Mouse (Mus musculus) forebrain, embryonic 13.5 days (tissue): Measurements from ENCODE around the gene Ino80b. TPM values are rescaled to one million over a fixed set of nuclear protein-coding genes. Genes with fewer than 3 reads are reported as not detected.

ENCODE experiments used
- ATAC-seq: fragments of 200-750 bp; cut with Nextera tagmentation; 2 replicates; pipeline ENCODE4 v1.8.0; 2017
- H3K27ac ChIP-seq: fragments of 300-500 bp; sonication (generic); 2 replicates; pipeline ENCODE4 v1.5.1; 2015; ENCODE audit warnings: inconsistent platforms, mild to moderate bottlenecking, moderate library complexity
- H3K27me3 ChIP-seq: fragments of 300-500 bp; sonication (generic); 2 replicates; pipeline ENCODE4 v1.6.1; 2015; ENCODE audit warnings: mild to moderate bottlenecking, inconsistent platforms
- H3K36me3 ChIP-seq: fragments of 300-500 bp; sonication (generic); 2 replicates; pipeline ENCODE4 v1.6.1; 2015; ENCODE audit warnings: mild to moderate bottlenecking, inconsistent platforms; ENCODE audit not compliant: poor library complexity, severe bottlenecking
- H3K4me1 ChIP-seq: fragments of 300-500 bp; sonication (generic); 2 replicates; pipeline ENCODE4 v1.6.1; 2015; ENCODE audit warnings: inconsistent platforms
- H3K4me2 ChIP-seq: fragments of 300-500 bp; sonication (generic); 2 replicates; pipeline ENCODE4 v1.6.1; 2015; ENCODE audit warnings: inconsistent platforms, mild to moderate bottlenecking, moderate library complexity
- H3K4me3 ChIP-seq: fragments of 300-500 bp; sonication (generic); 2 replicates; pipeline ENCODE4 v1.5.1; 2015; ENCODE audit warnings: mild to moderate bottlenecking, inconsistent platforms
- H3K9ac ChIP-seq: fragments of 300-500 bp; sonication (generic); 2 replicates; pipeline ENCODE4 v1.6.1; 2015; ENCODE audit warnings: mild to moderate bottlenecking, inconsistent platforms
- H3K9me3 ChIP-seq: fragments of 300-500 bp; sonication (generic); replicated peaks from 2 replicates; pipeline ENCODE4 v1.6.1; 2016; ENCODE audit warnings: inconsistent platforms
- WGBS: fragments of 180-500 bp; shearing (Covaris S2); methylation state at CpG from one replicate; pipeline ENCODE4 v1.1.7; 2015; 5-methylcytosine and 5-hydroxymethylcytosine counted together
- polyA plus RNA-seq: library from polyadenylated mRNA; unstranded; fragments of >200 nt; fragmentation: Nextera tagmentation; extraction: Ambion mirVana; gene quantifications from 2 replicates; pipeline ENCODE4 v1.2.1, GENCODE M21; 2015

Gene Ino80b
- polyA plus RNA-seq, 1 experiment from 2014 or later, result 13.2 TPM

DNA sequence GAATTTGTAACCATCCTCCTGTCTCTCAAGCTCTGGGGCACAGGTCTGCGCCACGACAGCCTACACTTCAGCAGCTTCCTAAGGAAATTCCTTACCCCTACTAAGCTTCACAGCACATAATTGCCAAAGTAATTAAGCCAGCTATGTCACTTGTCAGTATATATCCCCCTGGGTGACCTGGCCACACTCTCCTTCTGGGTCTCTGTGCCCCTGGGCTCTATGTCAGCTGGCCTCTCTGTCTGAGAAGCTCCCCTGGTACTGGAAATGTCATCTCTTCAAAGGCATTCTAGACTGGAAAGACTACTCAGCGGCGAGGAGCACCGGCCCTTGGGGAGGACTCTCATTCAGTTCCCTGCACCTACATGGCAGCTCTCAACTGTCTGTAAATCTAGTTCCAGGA, 2.3 kb downstream of the Ino80b start:
- peak overlapping the region; percentile 96 for H3K4me2 ChIP-seq
- WGBS, result 83% methylated on average over 5 of the region's 5 CpGs
- H3K27me3 ChIP-seq, result no peaks in the 10 kb centered on the region
- no peak for ATAC-seq
- peak overlapping the region; percentile 99; the same call in 1 of the 2 replicates for H3K27ac ChIP-seq
- H3K36me3 ChIP-seq, result peaks cover 19% of the 10 kb centered on the region
- peaks cover 60% of the 10 kb centered on the region for H3K4me1 ChIP-seq
- peak overlapping the region; percentile 96 for H3K9ac ChIP-seq
- no peaks in the 10 kb centered on the region for H3K9me3 ChIP-seq
- H3K4me3 ChIP-seq, result no peak overlapping the region

- peak overlapping the region; percentile 99 for H3K27ac ChIP-seq
- ATAC-seq, result peak; percentile 11
- peak overlapping the region; percentile 79 for H3K4me3 ChIP-seq
- H3K4me1 ChIP-seq, result peaks cover 67% of the 10 kb centered on the region
- H3K27me3 ChIP-seq, result no peaks in the 10 kb centered on the region
- peaks cover 27% of the 10 kb centered on the region for H3K36me3 ChIP-seq
- H3K9me3 ChIP-seq, result no peaks in the 10 kb centered on the region
- H3K9ac ChIP-seq, result peak overlapping the region; percentile 96
- 1% methylated on average over 51 of the region's 52 CpGs for WGBS
- peak overlapping the region; percentile 96 for H3K4me2 ChIP-seq
Observed at GRCm38 (mm10) chr6:83121863-83122710, 3.1 kb downstream of the Ino80b start.

DNA sequence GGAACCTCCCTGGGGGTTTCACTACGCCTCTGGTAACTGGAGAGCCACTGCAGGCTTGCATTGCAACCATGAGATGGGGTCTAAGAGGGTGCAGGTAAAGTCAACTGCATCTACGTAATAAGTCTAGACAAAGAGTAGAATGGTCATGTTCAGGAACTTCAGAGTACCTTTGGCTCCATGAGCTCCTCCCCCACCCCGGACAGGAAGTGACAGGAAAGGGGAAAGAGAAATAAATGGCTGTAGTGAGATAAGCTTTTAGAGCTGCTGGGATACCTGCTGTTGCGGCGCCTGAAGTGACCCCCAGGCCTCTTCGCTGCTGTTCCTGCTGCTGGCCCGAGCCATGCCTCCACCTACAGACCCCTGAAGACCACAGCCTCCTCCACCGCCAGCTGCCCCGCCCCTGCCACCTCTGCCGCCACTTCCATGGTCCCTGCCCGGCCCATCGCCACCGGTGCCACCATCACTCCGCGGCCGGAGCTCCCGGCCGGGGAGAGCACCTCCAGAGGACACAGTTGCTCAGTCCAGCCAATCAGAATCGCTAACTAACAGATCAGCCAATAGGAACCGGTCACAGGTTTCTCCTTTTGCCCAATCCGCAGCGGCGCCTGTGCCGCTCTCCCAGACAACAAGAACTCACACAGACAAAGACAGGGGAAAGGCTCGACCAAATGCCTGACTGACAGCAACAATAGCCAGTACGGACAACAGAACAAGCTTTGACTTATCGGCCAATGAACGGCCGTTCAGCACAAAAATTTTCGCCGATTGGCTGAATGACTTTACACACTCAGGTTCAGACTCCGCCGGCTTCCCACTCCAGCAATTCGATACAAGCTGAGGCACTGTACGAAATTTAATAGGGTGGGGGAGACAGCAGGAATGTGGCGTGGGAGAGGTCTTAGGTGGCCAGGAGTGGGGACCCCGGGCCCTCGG, 4.0 kb downstream of the Ino80b start, which contains the start of gene Wbp1:
Gene Wbp1, minus strand, starts transcription at position 630 of the 933 bp plus-strand sequence.
- peak within 1 kb of the TSS; percentile 96 for H3K9ac ChIP-seq
- H3K4me1 ChIP-seq, result peaks cover 76% of the 10 kb centered on the region
- peak within 1 kb of the TSS; percentile 79 for H3K4me3 ChIP-seq
- no peaks in the 10 kb centered on the region for H3K9me3 ChIP-seq
- peak within 1 kb of the TSS; percentile 99 for H3K27ac ChIP-seq
- peak within 1 kb of the TSS; percentile 96 for H3K4me2 ChIP-seq
- H3K36me3 ChIP-seq, result peaks cover 32% of the 10 kb centered on the region
- ATAC-seq, result peak; percentile 95
- WGBS, result under 1% methylated on average over 38 of the region's 38 CpGs
- no peaks in the 10 kb centered on the region for H3K27me3 ChIP-seq

GRCm38 (mm10) chr6:83119734-83120051, 5.5 kb downstream of the Ino80b start:
- Histone ChIP-seq H3K27me3 (no peaks in the 10 kb centered on the region), H3K36me3 (peaks cover 32% of the 10 kb centered on the region), H3K9ac (peak overlapping the region; percentile 95), H3K4me2 (peak overlapping the region; percentile 96), H3K4me1 (peaks cover 81% of the 10 kb centered on the region), H3K4me3 (peak overlapping the region; percentile 79), H3K9me3 (no peaks in the 10 kb centered on the region), H3K27ac (no peak overlapping the region; the same call in 1 of the 2 replicates)
- ATAC-seq, result no peak
- WGBS, result 79% methylated on average over 7 of the region's 7 CpGs

GRCm38 (mm10) chr6:83118825-83119733, 6.2 kb downstream of the Ino80b start:
- no peak for ATAC-seq
- Histone ChIP-seq H3K27me3 (no peaks in the 10 kb centered on the region), H3K9ac (peak overlapping the region; percentile 95; the same call in 1 of the 2 replicates), H3K4me2 (peak overlapping the region; percentile 96), H3K36me3 (peaks cover 32% of the 10 kb centered on the region), H3K4me3 (peak overlapping the region; percentile 79), H3K4me1 (peaks cover 80% of the 10 kb centered on the region), H3K27ac (peak overlapping the region; percentile 25; the same call in 1 of the 2 replicates), H3K9me3 (no peaks in the 10 kb centered on the region)
- WGBS, result 84% methylated on average over 14 of the region's 14 CpGs

GRCm38 (mm10) chr6:83118369-83118768, 6.9 kb downstream of the Ino80b start:
- Histone ChIP-seq H3K27me3 (no peaks in the 10 kb centered on the region), H3K4me3 (no peak overlapping the region), H3K4me1 (peaks cover 72% of the 10 kb centered on the region), H3K36me3 (peaks cover 32% of the 10 kb centered on the region), H3K4me2 (no peak overlapping the region), H3K27ac (peak overlapping the region; percentile 35; the same call in 1 of the 2 replicates), H3K9me3 (no peaks in the 10 kb centered on the region), H3K9ac (no peak overlapping the region)
- WGBS, result 85% methylated on average over 11 of the region's 11 CpGs
- ATAC-seq, result no peak

DNA sequence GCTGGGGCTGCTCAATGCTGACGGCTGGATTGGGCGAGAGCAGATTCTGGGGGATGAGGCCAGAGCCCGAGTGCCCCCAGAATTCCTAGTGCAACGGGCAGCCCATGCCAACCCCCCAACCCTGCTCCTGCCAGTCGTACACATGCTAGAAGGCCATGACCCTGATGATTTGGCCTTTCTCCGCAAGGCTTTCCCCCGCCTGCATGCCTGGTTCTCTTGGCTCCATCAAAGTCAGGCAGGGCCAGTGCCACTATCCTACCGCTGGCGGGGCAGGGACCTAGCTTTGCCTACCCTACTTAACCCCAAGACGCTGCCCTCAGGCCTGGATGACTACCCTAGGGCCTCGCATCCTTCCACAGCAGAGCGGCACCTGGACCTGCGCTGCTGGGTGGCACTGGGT, 7.6 kb downstream of the Ino80b start:
- Histone ChIP-seq H3K27ac (peak overlapping the region; percentile 35; the same call in 1 of the 2 replicates), H3K4me1 (peaks cover 65% of the 10 kb centered on the region), H3K4me3 (no peak overlapping the region), H3K9ac (no peak overlapping the region), H3K9me3 (no peaks in the 10 kb centered on the region), H3K4me2 (no peak overlapping the region), H3K36me3 (peaks cover 32% of the 10 kb centered on the region), H3K27me3 (no peaks in the 10 kb centered on the region)
- WGBS, result 88% methylated on average over 13 of the region's 13 CpGs
- ATAC-seq, result no peak

DNA sequence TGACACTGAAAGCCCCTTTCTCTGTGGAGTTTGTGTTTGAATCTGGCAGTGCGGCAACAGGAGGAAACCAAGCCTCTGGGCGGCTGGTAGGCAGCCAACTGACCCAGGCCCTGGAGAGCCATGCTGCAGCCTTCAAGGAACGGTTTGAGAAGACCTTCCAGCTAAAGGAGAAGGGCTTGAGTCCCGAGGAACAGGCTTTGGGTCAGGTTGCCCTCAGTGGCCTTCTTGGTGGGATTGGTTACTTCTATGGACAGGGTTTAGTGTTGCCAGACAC, 8.1 kb downstream of the Ino80b start:
- H3K27ac ChIP-seq, result no peak overlapping the region
- 90% methylated on average over 4 of the region's 4 CpGs for WGBS
- no peaks in the 10 kb centered on the region for H3K27me3 ChIP-seq
- no peak for ATAC-seq
- H3K9ac ChIP-seq, result peak overlapping the region; percentile 95
- peak overlapping the region; percentile 89; the same call in 1 of the 2 replicates for H3K4me3 ChIP-seq
- H3K36me3 ChIP-seq, result peaks cover 32% of the 10 kb centered on the region
- peaks cover 60% of the 10 kb centered on the region for H3K4me1 ChIP-seq
- H3K9me3 ChIP-seq, result no peaks in the 10 kb centered on the region
- H3K4me2 ChIP-seq, result peak overlapping the region; percentile 99

- Histone ChIP-seq H3K9ac (peak overlapping the region; percentile 95), H3K27me3 (no peaks in the 10 kb centered on the region), H3K9me3 (no peaks in the 10 kb centered on the region), H3K27ac (no peak overlapping the region), H3K36me3 (peaks cover 32% of the 10 kb centered on the region), H3K4me3 (peak overlapping the region; percentile 89), H3K4me1 (peaks cover 56% of the 10 kb centered on the region), H3K4me2 (peak overlapping the region; percentile 99)
- 77% methylated on average over 11 of the region's 11 CpGs for WGBS
- ATAC-seq, result no peak
Observed at GRCm38 (mm10) chr6:83116373-83117164, 8.7 kb downstream of the Ino80b start.

GRCm38 (mm10) chr6:83115682-83116372, 9.4 kb downstream of the Ino80b start:
- Histone ChIP-seq H3K27ac (peak overlapping the region; percentile 74), H3K36me3 (peaks cover 34% of the 10 kb centered on the region), H3K9ac (peak overlapping the region; percentile 95), H3K27me3 (no peaks in the 10 kb centered on the region), H3K4me1 (peaks cover 56% of the 10 kb centered on the region), H3K4me2 (peak overlapping the region; percentile 99), H3K4me3 (peak overlapping the region; percentile 89), H3K9me3 (no peaks in the 10 kb centered on the region)
- ATAC-seq, result peak; percentile 67
- 1% methylated on average over 36 of the region's 48 CpGs for WGBS
